Mouse (Mus musculus) kidney, postnatal 14 days (tissue): ENCODE data around the gene Tysnd1.

ENCODE experiments used
- DNase-seq: peaks from one replicate; pipeline ENCODE4 v3.0.0; 2022; ENCODE audit warnings: mixed read lengths

Tysnd1 gene

DNA sequence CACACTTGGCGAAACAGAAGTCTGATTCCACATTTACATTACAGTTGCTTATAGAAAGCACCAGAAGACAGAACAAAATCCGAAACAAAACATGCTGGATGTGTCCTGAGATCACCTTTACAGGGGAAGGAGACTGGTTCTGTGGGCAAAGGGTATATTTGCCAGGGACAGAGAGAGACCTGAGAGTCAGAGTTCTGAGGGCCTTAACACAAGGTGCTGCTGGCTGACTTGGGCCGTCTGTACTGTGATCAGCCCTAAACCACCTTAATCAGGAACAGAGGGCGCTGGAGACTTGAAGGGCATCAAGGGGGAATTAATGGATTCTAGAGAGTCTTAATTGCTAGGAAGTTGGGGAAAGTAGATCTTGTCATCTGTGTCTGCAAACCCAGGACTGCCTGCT lies 1.8 kb upstream of the Tysnd1 start:
- no peak for DNase-seq

DNA sequence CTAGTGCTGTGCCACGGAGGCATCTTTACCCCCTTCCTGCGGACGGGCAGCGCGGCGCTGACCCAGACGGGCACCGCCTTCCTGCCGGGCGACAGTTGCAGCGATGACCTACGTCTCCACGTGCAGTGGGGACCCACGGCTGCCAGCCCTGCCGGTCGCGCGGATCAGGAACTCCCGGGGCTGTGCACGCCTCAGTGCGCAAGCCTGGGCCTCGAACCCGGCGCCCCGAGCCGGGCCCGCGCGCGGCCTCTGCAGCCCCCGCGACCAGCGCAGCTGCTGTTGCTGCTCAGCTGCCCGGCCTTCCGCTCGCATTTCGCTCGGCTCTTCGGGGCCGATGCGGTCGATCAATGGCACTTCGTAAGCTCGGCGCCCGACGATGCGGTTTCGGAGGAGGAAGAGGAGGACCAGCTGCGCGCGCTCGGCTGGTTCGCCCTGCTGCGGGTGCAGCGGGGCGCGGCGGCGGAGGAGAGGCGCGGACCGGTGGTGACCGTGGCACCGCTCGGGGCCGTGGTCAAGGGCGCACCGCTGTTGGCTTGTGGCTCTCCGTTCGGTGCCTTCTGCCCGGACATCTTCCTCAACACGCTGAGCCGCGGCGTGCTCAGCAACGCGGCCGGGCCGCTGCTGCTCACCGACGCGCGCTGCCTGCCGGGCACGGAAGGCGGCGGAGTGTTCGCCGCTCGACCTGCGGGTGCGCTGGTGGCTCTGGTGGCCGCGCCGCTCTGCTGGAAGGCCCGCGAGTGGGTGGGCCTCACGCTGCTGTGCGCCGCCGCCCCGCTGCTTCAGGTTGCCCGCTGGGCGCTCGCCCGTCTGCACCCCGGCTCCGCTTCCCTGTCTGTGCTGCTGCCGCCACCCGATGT lies 617 bp downstream of the Tysnd1 start:
- DNase-seq = peak; percentile 25

- peak; percentile 26 for DNase-seq
Observed at GRCm38 (mm10) chr10:61696560-61696823, 1.2 kb downstream of the Tysnd1 start.

DNA sequence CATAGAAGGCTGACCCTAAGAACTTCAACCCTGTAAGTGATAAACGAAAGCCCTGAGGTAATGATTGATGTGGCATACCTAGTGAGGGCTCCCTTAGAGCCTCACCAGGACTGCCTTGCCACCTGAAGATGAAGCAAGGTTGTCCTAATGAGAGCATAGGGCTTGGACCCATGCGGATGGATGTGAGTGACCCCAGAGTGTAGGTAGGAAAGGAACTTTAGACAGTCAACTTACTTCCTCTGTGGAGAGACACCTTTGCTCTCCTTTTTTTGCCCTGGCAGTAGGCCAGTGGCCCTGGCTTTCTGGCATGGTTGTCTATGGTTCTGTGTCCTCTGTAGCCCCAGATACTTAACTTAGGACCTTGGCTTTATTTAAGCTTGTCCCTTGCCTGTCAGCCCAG lies 1.7 kb downstream of the Tysnd1 start:
- peak; percentile 91 for DNase-seq

DNA sequence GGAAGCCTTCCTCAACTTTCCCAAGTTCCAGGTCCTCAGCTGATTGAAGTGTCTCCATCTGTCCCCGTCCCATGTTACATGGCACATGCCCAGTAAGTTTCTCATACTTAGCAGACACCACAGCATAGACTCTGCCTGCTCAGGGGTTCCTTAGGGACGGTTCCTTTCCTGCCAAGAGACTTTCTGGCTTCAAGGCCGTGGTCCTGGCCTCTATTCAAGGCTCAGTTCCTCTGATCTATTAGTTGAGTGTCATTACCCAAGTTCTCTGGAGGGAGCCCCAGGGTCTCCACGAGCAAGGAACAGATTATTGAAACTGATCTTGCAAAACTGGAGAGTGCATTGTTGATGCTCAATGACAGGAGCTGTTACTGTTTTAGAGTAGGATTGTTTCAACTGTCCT lies 9.3 kb downstream of the Tysnd1 start:
- no peak for DNase-seq

- peak; percentile 79 for DNase-seq
Observed at GRCm38 (mm10) chr10:61706412-61707375, 11.4 kb downstream of the Tysnd1 start.

GRCm38 (mm10) chr10:61713601-61714000 lies 18.3 kb downstream of the Tysnd1 start:
- no peak for DNase-seq

DNA sequence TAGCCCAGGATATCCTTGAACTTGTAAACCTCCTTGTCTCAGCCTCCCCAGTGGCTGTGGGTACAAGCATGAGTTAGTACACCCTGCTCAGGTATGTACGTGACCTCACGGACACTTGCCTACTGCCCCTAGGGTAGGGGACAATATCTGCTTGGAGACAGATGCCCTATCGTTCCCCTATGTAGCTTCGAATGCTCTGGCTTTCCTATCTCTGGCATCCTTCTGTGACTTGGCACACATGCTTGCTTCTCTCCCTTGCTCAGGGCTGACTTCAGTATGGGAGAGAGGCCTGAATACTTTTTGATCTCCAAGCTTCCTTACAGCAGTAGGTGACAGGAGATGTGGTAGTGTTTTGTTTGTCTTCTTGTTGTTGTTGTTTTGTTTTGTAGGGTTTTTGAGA lies 18.8 kb downstream of the Tysnd1 start:
- DNase-seq = no peak

- peak; percentile 86 for DNase-seq
Observed at GRCm38 (mm10) chr10:61714771-61715461, 19.6 kb downstream of the Tysnd1 start, which contains the start of gene Aifm2. Gene Aifm2 (plus strand): TSS chr10:61715263.

- no peak for DNase-seq
Observed at GRCm38 (mm10) chr10:61715462-61715837, 20.1 kb downstream of the Tysnd1 start.

DNA sequence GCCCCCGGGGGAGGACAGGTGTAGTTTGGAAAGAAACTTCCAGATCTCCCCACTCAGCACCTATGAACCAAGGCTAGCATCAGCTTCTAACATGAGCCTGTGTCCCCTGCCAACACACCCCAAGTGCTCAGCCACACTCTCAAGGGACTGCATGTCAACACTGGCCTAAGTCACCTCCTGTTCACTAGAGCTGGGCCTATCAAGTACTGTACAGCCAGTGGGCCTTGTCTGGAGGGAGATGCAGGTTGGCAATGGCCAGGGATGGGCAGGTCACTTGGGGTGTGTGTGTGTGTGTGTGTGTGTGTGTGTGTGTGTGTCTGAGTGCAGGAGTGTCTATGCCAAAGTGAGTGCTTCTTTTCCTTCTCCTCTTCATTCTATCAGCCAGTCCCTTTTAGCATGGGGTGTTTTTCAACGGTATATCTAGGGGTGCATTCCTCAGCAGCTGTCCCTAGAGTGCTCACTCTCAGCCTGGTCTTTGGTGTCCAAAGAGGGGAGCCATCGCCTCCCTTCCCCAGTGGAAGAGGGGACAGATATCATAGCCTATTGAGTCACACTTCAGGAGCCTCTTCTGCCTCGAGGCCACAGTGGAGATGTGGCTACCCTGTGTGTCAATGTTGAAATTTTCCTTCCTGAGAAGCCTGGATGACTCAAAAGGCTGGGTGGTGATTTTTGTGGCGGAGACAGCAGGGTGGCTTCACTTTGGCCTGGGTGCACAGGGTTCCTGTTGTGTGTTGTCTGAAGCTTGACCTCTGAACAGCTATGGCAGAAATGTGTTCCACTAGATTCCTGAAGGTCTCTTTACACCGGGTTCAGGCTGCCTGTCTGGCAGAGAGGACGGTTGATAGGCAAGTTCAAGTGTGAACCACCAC lies 20.9 kb downstream of the Tysnd1 start:
- DNase-seq = no peak

- DNase-seq = no peak
Observed at GRCm38 (mm10) chr10:61717406-61718296, 22.3 kb downstream of the Tysnd1 start.

DNA sequence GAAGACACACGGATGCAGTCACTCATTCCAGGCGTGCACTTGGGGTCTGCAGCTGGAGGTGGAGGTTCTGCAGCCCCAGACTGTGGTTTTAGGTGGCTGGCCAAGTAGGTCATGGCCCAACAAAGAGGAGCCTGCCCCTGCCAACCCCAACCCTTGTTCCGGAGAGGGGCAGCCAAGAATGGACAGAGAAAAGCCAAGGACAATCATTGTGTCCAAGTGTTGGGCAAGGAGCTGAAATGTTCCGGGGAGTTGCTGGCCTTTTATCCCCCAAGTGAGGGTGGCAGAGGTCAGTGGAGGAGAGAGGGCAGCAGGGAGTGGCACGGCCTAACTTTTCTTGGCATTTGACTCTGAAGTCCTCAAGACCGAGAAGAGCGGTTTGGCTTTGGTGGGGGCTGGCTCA lies 25.0 kb downstream of the Tysnd1 start:
- DNase-seq = no peak

DNA sequence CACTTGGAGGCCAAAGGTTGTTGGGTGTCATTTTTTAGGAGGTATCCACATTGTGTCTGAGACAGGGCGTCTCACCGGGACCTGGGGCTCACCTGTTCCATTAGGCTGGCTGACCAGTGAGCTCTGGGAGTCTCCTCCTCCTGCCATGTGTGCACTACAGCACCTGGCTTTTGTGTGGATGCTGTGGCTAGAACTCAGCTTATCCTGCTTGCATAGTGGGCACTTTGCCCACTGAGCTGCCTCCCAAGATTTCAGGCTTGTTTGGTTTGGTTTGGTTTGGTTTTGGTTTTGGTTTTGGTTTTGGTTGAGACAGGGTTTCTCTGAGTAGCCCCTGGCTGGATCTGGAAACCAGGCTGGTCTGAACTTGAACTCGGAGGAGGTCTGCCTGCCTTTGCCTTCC lies 26.9 kb downstream of the Tysnd1 start:
- no peak for DNase-seq

- no peak for DNase-seq
Observed at GRCm38 (mm10) chr10:61723271-61723670, 28.0 kb downstream of the Tysnd1 start.

- no peak for DNase-seq
Observed at GRCm38 (mm10) chr10:61729181-61729580, 33.9 kb downstream of the Tysnd1 start.

- DNase-seq = no peak
Observed at GRCm38 (mm10) chr10:61730171-61730570, 34.9 kb downstream of the Tysnd1 start.

DNA sequence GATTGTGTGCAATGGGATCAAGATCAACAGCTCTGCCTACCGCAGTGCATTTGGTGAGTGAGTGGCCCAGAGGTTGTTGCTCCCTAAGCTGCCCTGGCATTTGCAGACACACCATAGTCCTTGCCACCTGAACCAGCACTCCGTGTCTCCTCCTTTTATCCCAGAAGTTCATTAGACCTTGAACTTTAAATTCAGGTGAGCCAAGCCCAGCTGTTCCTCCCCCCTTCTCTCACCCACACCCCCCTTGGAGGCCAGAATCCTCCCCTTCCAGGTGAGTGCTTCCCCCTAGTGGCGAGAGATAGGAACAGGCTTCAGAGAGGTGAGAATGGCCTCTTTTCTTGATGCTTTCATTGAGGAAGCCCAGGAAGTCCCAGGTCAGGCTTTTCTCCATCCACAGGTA lies 39.1 kb downstream of the Tysnd1 start:
- DNase-seq = peak; percentile 57

DNA sequence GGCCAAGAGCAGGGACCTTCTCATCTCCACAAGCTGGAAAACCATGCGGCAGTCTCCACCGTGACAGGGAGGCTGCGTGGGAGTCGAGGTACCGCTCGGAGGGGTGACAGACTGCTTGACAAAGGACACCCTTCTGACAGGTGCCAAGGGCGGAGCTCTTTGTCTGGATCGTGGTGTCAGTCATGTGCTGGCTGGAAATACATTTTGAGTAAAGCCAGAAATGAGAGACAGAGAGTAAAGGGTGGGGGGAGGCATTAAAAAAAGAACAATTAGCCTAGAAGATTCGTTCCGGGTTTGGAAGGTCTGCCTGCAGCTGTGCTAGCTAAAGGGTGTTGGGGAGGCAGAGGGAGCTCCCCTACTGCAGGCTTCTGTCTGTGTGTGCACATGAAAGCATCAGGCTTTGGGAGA lies 41.4 kb downstream of the Tysnd1 start:
- DNase-seq = no peak

GRCm38 (mm10) chr10:61737537-61737936 lies 42.2 kb downstream of the Tysnd1 start:
- no peak for DNase-seq

DNA sequence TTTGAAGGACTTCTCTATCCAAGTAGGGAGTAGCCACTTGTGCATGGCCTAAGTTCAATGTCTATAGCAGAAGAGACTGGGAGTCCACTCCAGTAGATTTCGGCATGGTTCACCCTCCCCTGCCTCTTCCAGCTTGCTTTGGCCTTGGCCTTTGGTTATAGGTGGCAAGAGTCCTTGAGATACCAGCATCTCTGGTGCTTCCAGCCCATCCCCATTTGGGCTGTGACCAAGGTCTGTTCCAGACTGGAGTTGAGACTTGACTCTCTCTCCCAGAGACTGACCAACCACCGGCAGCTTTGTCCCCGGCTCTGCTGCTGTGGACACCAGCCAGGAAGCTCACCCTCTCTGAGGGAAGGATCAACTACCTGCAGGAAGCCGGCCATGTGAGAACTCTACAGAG lies 42.8 kb downstream of the Tysnd1 start:
- DNase-seq = no peak
